Mouse (Mus musculus) ES-Bruce4 (cell line): ENCODE results near the gene Rnls. TPM values are rescaled to one million over a fixed set of nuclear protein-coding genes. Genes with fewer than 3 reads are reported as not detected.

ENCODE experiments used
- H3K27ac ChIP-seq: 2 replicates; pipeline ENCODE4 v1.5.1; 2012; ENCODE audit warnings: low read length, inconsistent platforms; ENCODE audit not compliant: insufficient read depth
- H3K27me3 ChIP-seq: 2 replicates; pipeline ENCODE4 v1.6.1; 2012; ENCODE audit warnings: mild to moderate bottlenecking, low read length, inconsistent platforms; ENCODE audit not compliant: control insufficient read depth, poor library complexity, insufficient read depth, severe bottlenecking
- H3K36me3 ChIP-seq: 2 replicates; pipeline ENCODE4 v1.6.1; 2012; ENCODE audit warnings: inconsistent platforms, mild to moderate bottlenecking, low read length, moderate library complexity; ENCODE audit not compliant: control insufficient read depth, poor library complexity, insufficient read depth, severe bottlenecking
- H3K4me1 ChIP-seq: one replicate; pipeline ENCODE4 v1.8.1; 2011; ENCODE audit warnings: low read length; ENCODE audit not compliant: control insufficient read depth, insufficient read depth
- H3K4me3 ChIP-seq: 2 replicates; pipeline ENCODE4 v1.5.1; 2011; ENCODE audit warnings: low read depth, mild to moderate bottlenecking, low read length
- H3K9ac ChIP-seq: 2 replicates; pipeline ENCODE4 v1.6.1; 2012; ENCODE audit warnings: low read depth, mild to moderate bottlenecking, inconsistent platforms; ENCODE audit not compliant: poor library complexity, severe bottlenecking
- H3K9me3 ChIP-seq: replicated peaks from 2 replicates; pipeline ENCODE4 v1.6.1; 2012; ENCODE audit warnings: mild to moderate bottlenecking, low read length, inconsistent platforms; ENCODE audit not compliant: control insufficient read depth, poor library complexity, insufficient read depth, severe bottlenecking
- CTCF ChIP-seq: IDR thresholded peaks from one replicate; pipeline ENCODE4 v1.8.1; 2011; ENCODE audit warnings: low read depth, low read length
- EP300 ChIP-seq: IDR thresholded peaks from 2 replicates; pipeline ENCODE4 v1.6.1; 2011; ENCODE audit warnings: low read depth, low read length; ENCODE audit not compliant: insufficient read depth
- POLR2A ChIP-seq: IDR thresholded peaks from one replicate; pipeline ENCODE4 v1.8.1; 2011; ENCODE audit warnings: low read length; ENCODE audit not compliant: insufficient read depth
- polyA plus RNA-seq: library from polyadenylated mRNA; stranded (reverse); fragments of >200 nt; gene quantifications from 2 replicates; pipeline ENCODE4 v1.2.4, GENCODE M21; 2011; ENCODE audit warnings: low read depth; ENCODE audit not compliant: missing spikeins, insufficient read depth, insufficient read length

The Rnls gene
- polyA plus RNA-seq, 1 experiment, result 0.43 TPM

DNA sequence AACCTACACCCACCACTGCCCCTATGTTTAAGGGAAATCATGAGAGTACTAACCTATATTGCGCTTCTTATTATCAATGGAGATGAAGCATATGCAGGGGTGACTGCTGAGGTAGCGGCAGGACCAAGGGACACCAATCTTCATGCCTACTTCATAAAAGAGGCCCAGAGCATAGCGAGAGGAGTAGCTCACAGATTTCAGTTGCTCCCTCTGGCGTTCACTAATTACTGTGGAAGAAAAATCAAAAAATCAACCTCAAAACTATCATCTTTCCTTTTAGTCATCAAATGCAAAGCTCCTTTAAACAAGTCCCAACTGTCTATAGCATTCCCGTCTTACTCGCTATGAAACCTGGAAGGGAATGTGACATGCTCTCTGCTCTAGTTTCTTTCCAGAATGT is 189.7 kb downstream of the Rnls start:
- H3K4me1 ChIP-seq, result no peaks in the 10 kb centered on the region

GRCm38 (mm10) chr19:33201181-33201580 is 190.9 kb downstream of the Rnls start:
- Histone ChIP-seq H3K27ac (no peak overlapping the region), H3K36me3 (no peaks in the 10 kb centered on the region), H3K4me1 (no peaks in the 10 kb centered on the region), H3K9me3 (no peaks in the 10 kb centered on the region), H3K4me3 (no peak overlapping the region), H3K9ac (no peak overlapping the region), H3K27me3 (no peaks in the 10 kb centered on the region)
- TF ChIP-seq POLR2A, result no peak
- TF ChIP-seq CTCF, result no peak
- TF ChIP-seq EP300, result no peak

More for the DNA sequence above, 189.7 kb downstream of the Rnls start:
- no peak overlapping the region for H3K27ac ChIP-seq
- H3K9me3 ChIP-seq, result no peaks in the 10 kb centered on the region
- no peaks in the 10 kb centered on the region for H3K36me3 ChIP-seq
- H3K27me3 ChIP-seq, result no peaks in the 10 kb centered on the region
- TF ChIP-seq EP300 (no peak), POLR2A (no peak), CTCF (no peak)
- H3K9ac ChIP-seq, result no peak overlapping the region
- no peak overlapping the region for H3K4me3 ChIP-seq

- Histone ChIP-seq H3K4me3 (no peak overlapping the region), H3K9me3 (no peaks in the 10 kb centered on the region), H3K27me3 (no peaks in the 10 kb centered on the region), H3K36me3 (no peaks in the 10 kb centered on the region), H3K9ac (no peak overlapping the region), H3K4me1 (no peaks in the 10 kb centered on the region), H3K27ac (no peak overlapping the region)
- TF ChIP-seq CTCF (no peak), POLR2A (no peak), EP300 (no peak)
Observed at GRCm38 (mm10) chr19:33192064-33192463, 200.0 kb downstream of the Rnls start.

DNA sequence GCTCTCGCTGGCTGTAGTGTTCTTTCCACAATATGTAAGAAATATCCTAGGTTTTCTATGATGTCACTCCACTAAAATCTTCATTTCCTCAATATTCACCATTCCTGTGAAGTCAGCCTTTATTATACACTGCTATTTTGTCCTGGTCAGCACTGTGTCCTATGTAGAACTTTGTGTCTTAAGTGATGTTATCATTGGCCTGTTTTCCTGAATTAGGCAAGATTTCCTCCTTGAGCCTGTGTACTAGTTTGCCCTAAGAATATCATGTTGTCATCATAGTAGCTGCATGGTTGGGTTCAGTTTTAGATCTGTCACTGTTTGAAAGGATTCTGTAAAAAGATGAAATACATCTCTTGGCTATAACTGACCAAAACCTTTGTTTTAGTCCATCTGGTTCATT is 203.3 kb downstream of the Rnls start:
- Histone ChIP-seq H3K9me3 (no peaks in the 10 kb centered on the region), H3K36me3 (no peaks in the 10 kb centered on the region), H3K9ac (no peak overlapping the region), H3K27me3 (no peaks in the 10 kb centered on the region), H3K27ac (no peak overlapping the region), H3K4me1 (no peaks in the 10 kb centered on the region), H3K4me3 (no peak overlapping the region)
- TF ChIP-seq CTCF (no peak), POLR2A (no peak), EP300 (no peak)

DNA sequence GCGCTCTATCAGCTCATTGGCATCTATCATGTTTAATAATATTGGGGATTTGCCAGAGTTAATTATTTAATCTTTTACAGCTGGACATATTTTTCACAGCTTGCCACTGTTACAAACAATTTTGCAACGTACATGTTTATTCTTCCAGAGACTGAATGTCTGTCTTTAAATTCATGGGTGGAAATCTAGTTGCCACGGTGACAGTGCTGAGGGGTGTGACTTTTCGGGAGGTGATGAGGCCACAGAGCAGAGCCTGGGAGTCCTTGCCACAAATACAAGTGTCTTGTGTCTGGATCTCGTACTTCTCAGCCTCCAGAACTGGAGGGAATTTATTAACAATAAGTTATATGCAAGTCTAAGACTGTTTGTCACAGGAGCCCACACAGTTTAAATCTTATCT is 212.5 kb downstream of the Rnls start:
- no peaks in the 10 kb centered on the region for H3K27me3 ChIP-seq
- H3K36me3 ChIP-seq, result no peaks in the 10 kb centered on the region
- H3K9me3 ChIP-seq, result no peaks in the 10 kb centered on the region
- TF ChIP-seq EP300 (no peak), POLR2A (no peak), CTCF (no peak)
- peaks cover 4% of the 10 kb centered on the region for H3K4me1 ChIP-seq
- no peak overlapping the region for H3K4me3 ChIP-seq
- no peak overlapping the region for H3K27ac ChIP-seq
- H3K9ac ChIP-seq, result no peak overlapping the region

GRCm38 (mm10) chr19:33178866-33179265 is 213.2 kb downstream of the Rnls start:
- no peak overlapping the region for H3K4me3 ChIP-seq
- no peak overlapping the region for H3K27ac ChIP-seq
- no peaks in the 10 kb centered on the region for H3K9me3 ChIP-seq
- peaks cover 4% of the 10 kb centered on the region for H3K4me1 ChIP-seq
- H3K9ac ChIP-seq, result no peak overlapping the region
- TF ChIP-seq POLR2A, result no peak
- TF ChIP-seq CTCF, result no peak
- no peak for TF ChIP-seq EP300
- H3K27me3 ChIP-seq, result no peaks in the 10 kb centered on the region
- H3K36me3 ChIP-seq, result no peaks in the 10 kb centered on the region
